Mouse (Mus musculus) activated CD4-positive, CD25-positive, alpha-beta regulatory T cell, adult 9 weeks (primary cell): ENCODE measurements around the gene Stra6. TPM values are rescaled to one million over a fixed set of nuclear protein-coding genes. Genes with fewer than 3 reads are reported as not detected.

Experiments used
- polyA plus RNA-seq: library from polyadenylated mRNA; unstranded; fragments of 100-300 nt; shearing (Covaris generic); gene quantifications from one replicate; pipeline ENCODE4 v1.2.1, GENCODE M21; 2017

Gene Stra6
- 3.5 TPM for polyA plus RNA-seq

GRCm38 (mm10) chr9:58063531-58063930 lies at the start of gene Stra6:
Gene Stra6 (plus strand): TSS chr9:58063788.

GRCm38 (mm10) chr9:58118671-58119070 lies 55.1 kb downstream of the Stra6 start, which contains the start of gene Ccdc33:
Gene Ccdc33 (minus strand): TSS chr9:58118823.

Other genes starting within 250 kb of the Stra6 start
- gene Arid3b, start 227.0 kb upstream of the Stra6 start, polyA plus RNA-seq: 56.0 TPM
- gene Ubl7, start 152.8 kb upstream of the Stra6 start, polyA plus RNA-seq: 101 TPM
- gene Sema7a, start 123.7 kb upstream of the Stra6 start, polyA plus RNA-seq: 0.33 TPM
- gene Cyp11a1, start 57.4 kb upstream of the Stra6 start, polyA plus RNA-seq: 0.11 TPM
- not detected for gene Ccdc33, start 55.0 kb downstream of the Stra6 start, polyA plus RNA-seq
- 0.95 TPM for gene Islr, start 140.5 kb downstream of the Stra6 start, polyA plus RNA-seq
- gene Islr2, start 140.5 kb downstream of the Stra6 start, polyA plus RNA-seq: not detected
- 83.6 TPM for gene Pml, start 186.0 kb downstream of the Stra6 start, polyA plus RNA-seq
- gene Stoml1, start 189.4 kb downstream of the Stra6 start, polyA plus RNA-seq: 27.5 TPM
- gene Loxl1, start 249.4 kb downstream of the Stra6 start, polyA plus RNA-seq: not detected